Mouse (Mus musculus) lung, postnatal 14 days (tissue): ENCODE measurements around the gene Copz1.
"Not testable (repeated sequence)": the region's sequence is repeated elsewhere in the genome, so short reads cannot be mapped to it uniquely, and the experiment has no call there.

Source experiments
- DNase-seq: peaks from one replicate; pipeline ENCODE4 v3.0.0; 2021

Gene Copz1

GRCm38 (mm10) chr15:103272419-103273279 is at the start of gene Copz1:
Gene Copz1 (plus strand): TSS chr15:103272714.
- DNase-seq, result peak; percentile 93

DNA sequence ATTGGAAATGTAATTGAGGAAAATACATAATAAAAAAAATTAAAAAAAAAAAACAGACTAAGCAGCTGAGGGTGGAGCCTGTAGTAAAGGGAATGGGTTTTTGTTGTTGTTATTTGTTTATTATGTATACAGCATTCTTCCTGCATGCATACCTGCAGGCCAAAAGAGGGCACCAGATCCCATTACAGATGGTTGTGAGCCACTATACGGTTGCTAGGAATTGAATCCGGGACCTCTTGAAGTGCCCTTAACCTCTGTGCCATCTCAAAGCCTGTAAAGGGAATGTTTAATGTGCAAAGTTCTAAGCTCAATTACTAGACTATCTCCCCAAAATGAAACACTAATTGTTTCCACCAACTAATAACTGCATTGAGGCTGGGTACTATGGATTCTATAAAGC is 48.4 kb upstream of the Copz1 start:
- no peak for DNase-seq

- no peak for DNase-seq
Observed at GRCm38 (mm10) chr15:103227022-103227421, 45.5 kb upstream of the Copz1 start.

DNA sequence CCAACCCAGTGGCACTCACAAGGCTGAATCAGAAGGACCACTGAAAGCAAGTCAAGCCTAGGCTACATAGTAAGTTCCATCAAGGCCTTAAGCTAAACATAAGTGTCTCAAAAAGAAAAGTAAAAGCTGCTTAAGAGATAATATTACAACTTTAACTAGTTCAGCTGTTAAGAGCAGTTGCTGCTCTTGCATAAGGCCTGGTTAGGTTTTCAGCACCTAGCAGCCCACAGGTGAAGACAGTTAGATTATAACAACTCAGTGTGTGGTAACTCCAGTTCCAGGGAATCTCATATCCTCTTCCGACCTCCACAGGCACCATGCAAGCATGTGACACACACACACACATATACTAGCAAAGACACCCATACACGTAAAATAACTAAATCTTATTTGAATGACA is 44.9 kb upstream of the Copz1 start:
- DNase-seq, result no peak

GRCm38 (mm10) chr15:103228904-103229303 is 43.6 kb upstream of the Copz1 start:
- no peak for DNase-seq

GRCm38 (mm10) chr15:103233119-103233518 is 39.4 kb upstream of the Copz1 start:
- no peak for DNase-seq

GRCm38 (mm10) chr15:103237295-103237694 is 35.2 kb upstream of the Copz1 start:
- no peak for DNase-seq

DNA sequence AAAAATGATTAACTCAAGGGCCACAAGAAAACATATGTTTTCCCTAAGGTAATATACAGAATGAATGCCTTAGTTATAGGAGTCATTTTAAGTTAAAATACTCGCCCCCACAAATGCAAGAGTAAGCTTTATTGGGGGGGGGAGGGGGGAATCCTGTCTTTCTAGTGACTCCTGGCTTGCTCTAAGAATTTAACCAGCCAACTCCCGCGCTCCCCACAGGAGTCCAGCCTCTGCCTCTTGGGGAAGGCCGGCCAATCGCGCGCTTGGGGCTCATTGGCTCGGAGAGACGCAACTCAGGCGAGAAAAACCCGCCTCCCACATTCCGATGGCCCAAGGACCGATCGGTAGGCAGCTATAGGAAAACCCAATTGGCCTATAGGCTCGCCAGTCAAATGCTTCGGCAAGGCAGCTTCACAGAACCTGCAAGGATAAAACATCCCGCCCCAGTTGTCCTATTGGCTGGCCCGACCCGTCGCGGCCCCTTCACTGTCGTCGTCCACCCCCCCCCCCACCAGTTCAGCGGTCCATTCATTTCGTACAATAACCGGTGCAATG is 33.3 kb upstream of the Copz1 start:
- DNase-seq, result peak; percentile 91

DNA sequence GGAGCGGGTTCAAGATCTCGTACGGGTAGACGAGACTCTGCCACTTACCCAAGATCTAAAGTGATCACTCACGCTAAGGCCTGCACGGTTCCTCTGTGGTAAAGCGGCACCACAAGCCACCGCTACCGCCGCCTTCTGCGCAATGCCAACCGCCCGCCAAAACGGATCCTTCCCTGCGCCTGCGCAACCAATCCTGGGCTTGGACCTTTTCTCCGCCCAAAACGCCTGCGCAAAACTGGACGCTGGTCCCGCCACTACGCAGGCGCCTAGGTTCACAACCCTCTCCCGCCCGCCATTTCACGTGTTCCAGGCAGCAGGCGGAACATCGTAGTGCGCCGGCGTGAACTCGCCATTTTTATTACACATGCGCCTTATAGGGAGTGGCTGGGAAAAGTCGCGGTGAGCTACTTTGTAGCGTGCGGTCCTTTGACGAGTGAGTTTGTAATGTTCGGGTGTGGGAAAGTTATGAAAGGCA is 32.8 kb upstream of the Copz1 start, which contains the start of gene Cbx5:
Cbx5 (minus strand) TSS at position 132 of the 475 bp plus-strand sequence.
- peak; percentile 98 for DNase-seq

DNA sequence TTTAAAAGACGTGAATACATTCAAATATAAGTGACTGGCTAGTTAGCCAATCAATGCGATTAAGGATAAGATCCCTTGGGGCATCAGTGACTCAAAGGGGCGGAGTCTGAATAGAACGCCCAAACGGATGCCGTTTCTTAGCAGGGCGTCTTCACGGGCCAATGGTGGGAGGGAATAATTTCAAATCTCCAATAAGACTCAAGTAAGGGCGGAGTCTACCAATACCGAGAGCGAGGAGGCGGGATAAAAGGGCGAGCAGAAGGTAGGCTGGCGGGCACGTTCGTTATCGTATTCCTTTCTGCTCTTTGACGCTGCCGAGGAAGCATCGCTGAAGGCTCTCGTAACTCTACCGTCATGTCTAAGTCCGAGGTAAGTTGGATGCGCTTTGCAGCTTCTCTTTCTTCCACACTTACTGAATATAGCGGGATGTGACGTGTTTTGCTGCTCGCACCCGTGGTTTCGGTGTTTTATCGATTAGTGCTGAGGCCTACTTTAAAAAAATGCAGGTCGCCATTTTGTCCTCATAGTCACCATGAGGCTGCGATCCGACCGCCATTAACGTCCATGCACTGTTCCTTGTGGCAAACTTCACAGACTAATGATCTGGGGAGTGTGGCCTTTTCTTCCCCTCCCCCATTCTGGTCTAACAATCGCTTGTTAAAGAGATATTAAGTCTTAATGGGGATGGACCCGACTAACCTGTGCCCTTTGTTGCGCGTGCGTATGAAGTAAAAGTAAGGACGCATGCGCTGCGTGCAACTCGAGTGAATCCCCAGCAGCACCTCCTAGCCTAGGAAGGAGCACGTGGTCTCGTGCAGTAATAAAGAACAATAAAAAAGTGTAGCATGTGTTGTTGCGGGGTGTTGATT is 32.1 kb upstream of the Copz1 start, which contains the start of gene Hnrnpa1:
Hnrnpa1 (plus strand) TSS at position 273 of the 869 bp plus-strand sequence.
- peak; percentile 91 for DNase-seq

DNA sequence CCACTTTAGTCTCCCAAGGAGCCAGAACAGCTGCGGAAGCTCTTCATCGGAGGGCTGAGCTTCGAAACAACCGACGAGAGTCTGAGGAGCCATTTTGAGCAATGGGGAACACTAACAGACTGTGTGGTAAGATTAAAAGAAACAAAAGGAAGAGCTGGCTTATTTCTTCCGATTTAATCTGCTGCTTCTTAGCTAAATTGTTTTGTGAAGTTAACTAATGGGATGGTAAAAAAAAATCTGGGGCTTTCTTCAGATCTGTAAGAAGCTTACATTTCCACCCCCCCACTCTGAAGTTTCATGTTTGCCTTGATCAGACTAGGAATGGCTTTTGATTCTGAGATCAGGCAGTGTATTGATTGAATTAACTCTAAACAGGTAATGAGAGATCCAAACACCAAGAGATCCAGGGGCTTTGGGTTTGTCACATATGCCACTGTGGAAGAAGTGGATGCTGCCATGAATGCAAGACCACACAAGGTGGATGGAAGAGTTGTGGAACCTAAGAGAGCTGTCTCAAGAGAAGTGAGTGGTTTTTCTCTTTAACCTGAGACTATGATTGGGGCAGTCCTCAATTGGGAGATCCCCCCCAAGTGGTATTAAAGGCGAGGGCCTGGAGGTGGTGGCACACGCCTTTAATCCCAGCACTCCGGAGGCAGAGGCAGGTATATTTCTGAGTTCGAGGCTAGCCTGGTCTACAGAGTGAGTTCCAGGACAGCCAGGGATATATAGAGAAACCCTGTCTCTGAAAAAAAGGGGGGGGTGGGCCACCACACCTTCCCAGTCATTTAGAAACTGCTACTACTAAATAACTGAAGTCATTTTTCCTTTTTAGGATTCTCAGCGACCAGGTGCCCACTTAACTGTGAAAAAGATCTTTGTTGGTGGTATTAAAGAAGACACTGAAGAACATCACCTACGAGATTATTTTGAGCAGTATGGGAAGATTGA is 31.2 kb upstream of the Copz1 start:
- DNase-seq, result not testable (repeated sequence)

DNA sequence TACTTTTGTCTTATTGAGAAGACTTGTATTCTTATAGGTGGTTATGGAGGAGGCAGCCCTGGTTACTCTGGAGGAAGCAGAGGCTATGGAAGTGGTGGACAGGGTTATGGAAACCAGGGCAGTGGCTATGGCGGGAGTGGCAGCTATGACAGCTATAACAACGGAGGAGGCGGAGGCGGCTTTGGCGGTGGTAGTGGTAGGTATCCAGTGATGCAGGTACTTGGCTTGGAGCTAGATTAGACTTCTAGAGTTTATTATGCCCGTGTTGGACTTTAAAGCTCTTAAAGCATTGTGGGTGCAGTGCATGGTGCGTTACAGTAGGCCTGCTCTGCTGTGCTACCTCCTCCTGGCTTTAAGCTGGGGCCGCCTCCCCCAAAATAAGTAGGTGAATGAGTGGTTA is 29.6 kb upstream of the Copz1 start:
- DNase-seq, result no peak

DNA sequence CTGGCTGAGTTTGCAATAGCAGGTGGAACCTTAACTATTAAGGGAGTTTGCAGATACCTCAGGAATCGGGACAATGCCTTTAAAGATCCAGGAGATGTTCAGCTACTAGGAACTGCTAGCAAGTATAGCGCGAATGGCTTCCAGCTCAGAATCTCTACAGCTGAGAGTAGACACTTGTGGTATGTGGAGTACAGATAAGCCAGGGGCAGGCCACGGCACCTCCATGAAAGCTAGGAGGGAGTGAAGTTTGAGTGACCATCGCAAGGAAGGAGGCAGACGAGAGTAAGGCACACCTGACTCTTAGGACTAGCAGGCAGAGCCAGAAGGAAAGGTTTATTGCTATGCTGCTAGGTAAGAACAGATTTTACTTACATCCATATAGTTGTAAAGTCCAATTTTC is 26.9 kb upstream of the Copz1 start:
- no peak for DNase-seq

DNA sequence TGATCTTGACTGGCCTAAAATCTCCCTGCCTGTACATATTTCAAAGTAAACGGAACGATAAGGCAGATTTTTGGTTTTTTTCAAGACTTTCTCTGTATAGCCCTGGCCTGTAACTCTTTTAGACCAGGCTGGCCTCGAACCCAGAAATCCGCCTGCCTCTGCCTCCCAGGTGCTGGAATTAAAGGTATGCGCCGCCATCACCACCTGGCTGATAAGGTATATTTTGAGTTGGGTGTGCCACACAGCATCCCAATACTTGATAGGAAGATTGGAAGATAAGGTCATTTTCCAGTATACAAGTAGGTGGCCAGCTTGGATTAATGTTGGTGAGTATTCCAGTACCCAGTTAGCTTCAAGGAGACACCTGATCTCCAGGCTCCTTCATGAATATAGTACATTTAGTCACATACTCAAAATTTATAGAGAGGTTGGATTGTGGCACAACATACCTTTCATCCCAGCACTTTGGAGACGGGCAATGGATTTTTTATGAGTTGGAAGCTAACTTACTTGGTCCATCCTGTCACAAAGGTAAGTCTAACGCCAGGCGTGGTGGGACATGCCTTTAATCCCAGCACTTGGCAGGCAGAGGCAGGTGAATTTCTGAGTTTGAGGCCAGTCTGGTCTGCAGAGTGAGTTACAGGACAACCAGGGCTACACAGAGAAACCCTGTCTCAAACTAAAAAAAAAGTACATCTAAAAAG is 25.3 kb upstream of the Copz1 start:
- DNase-seq, result no peak

- no peak for DNase-seq
Observed at GRCm38 (mm10) chr15:103247782-103248400, 24.6 kb upstream of the Copz1 start.

GRCm38 (mm10) chr15:103248401-103249313 is 23.9 kb upstream of the Copz1 start:
- peak; percentile 18 for DNase-seq

DNA sequence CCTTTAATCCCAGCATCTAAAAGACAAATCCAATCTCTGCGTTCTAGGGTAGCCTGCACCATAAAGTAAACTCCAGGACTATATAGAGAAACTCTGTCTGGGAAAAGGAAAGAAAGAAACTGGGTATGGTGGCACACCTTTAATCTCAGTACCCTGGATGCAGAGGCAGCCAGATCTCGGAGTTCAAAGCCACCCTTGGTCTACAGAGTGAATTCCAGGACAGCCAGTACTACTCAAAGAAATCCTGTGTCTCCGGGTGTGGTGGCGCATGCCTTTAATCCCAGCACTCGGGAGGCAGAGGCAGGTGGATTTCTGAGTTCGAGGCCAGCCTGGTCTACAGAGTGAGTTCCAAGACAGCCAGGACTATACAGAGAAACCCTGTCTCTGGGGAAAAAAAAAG is 23.0 kb upstream of the Copz1 start:
- not testable (repeated sequence) for DNase-seq

- peak; percentile 86 for DNase-seq
Observed at GRCm38 (mm10) chr15:103250195-103250740, 22.2 kb upstream of the Copz1 start.

GRCm38 (mm10) chr15:103251595-103251994 is 20.9 kb upstream of the Copz1 start:
- no peak for DNase-seq
